Mouse (Mus musculus) bone marrow, adult 2 months (tissue): ENCODE results near the gene Olfr1495.

Experiments used
- CTCF ChIP-seq: fragments of 200-500 bp; IDR thresholded peaks from 2 replicates; pipeline ENCODE4 v1.5.1; 2011; ENCODE audit warnings: low read length, control low read depth; ENCODE audit not compliant: control insufficient read depth, insufficient read depth
- POLR2A ChIP-seq: fragments of 200-500 bp; IDR thresholded peaks from 2 replicates; pipeline ENCODE4 v1.6.1; 2011; ENCODE audit warnings: low read depth, mild to moderate bottlenecking, control low read depth, low read length, borderline replicate concordance; ENCODE audit not compliant: control insufficient read depth

GRCm38 (mm10) chr19:13818827-13819226 is 54.4 kb downstream of the Olfr1495 start:
- TF ChIP-seq CTCF (no peak), POLR2A (no peak)
